In genomic region chr9:59144256-59144800, GRCm38 (mm10) we compare ENCODE assay signal across 20 mouse cellular contexts.
A peak's percentile ranks its signal among the peaks of the same experiment; 100 is the strongest.
DNase-seq lines count a peak whose midpoint lies in the region; ATAC-seq and TF ChIP-seq lines count a peak whose summit lies in the region.
"Had no signal": no experiment of that assay in that cellular context is flagged by ENCODE, and none has a peak within 500 bp of the region (broad histone marks: within the 10 kb centered on the region; RNA-seq: fewer than 3 reads in every experiment).

No protein-coding gene starts in this region.

- no peaks in the 10 kb centered on the region for H3K9me3 ChIP-seq in hindbrain, postnatal 0 days (ENCODE audit: low read length)
- H3K9me3 ChIP-seq in hindbrain, embryonic 13.5 days = no peaks in the 10 kb centered on the region
- H3K9me3 ChIP-seq: forebrain, embryonic 10.5 days; forebrain, embryonic 13.5 days; hindbrain, embryonic 10.5 days had no signal

- TF ChIP-seq CTCF in hindbrain, postnatal 0 days (IDR thresholded peaks at IDR 0.05; ENCODE audit: low read depth) = no peak
- no peak for TF ChIP-seq CTCF in brain, embryonic 14.5 days (IDR thresholded peaks at IDR 0.05; ENCODE audit: borderline replicate concordance, extremely low read depth, insufficient read depth, insufficient read length)

- ATAC-seq in hindbrain, postnatal 0 days = no peak
- ATAC-seq in hindbrain, embryonic 13.5 days (ENCODE audit: low FRiP score) = no peak
- ATAC-seq: activated CD4-positive, CD25-positive, alpha-beta regulatory T cell, adult 4 months; forebrain, embryonic 13.5 days; forebrain, embryonic 16.5 days had no signal

- H3K27ac ChIP-seq in hindbrain, postnatal 0 days = no peak overlapping the region
- H3K27ac ChIP-seq in hindbrain, embryonic 13.5 days = no peak overlapping the region
- H3K27ac ChIP-seq: forebrain, embryonic 10.5 days; forebrain, embryonic 13.5 days; hindbrain, embryonic 10.5 days; hindbrain, embryonic 14.5 days had no signal

- no peaks in the 10 kb centered on the region for H3K27me3 ChIP-seq in hindbrain, postnatal 0 days (ENCODE audit: insufficient read depth, low read length)
- H3K27me3 ChIP-seq in hindbrain, embryonic 13.5 days = no peaks in the 10 kb centered on the region
- H3K27me3 ChIP-seq: forebrain, embryonic 13.5 days had no signal

- H3K4me3 ChIP-seq in hindbrain, postnatal 0 days (ENCODE audit: low read length) = no peak overlapping the region
- no peak overlapping the region for H3K4me3 ChIP-seq in hindbrain, embryonic 13.5 days
- H3K4me3 ChIP-seq: forebrain, embryonic 10.5 days; forebrain, embryonic 13.5 days; hindbrain, embryonic 10.5 days had no signal

- 0 out of 2 replicates have a peak, but pooled peaks cover 6% of the 10 kb centered on the region for H3K4me1 ChIP-seq in hindbrain, postnatal 0 days (ENCODE audit: insufficient read depth, low read length)
- H3K4me1 ChIP-seq in hindbrain, embryonic 13.5 days (replicated peaks) = no peaks in the 10 kb centered on the region
- H3K4me1 ChIP-seq: forebrain, embryonic 10.5 days; forebrain, embryonic 13.5 days had no signal

- TF ChIP-seq POLR2A in brain, embryonic 14.5 days (IDR thresholded peaks at IDR 0.05; ENCODE audit: borderline replicate concordance, extremely low read depth, insufficient read depth, insufficient read length, poor library complexity, severe bottlenecking) = no peak

- no peaks in the 10 kb centered on the region for H3K36me3 ChIP-seq in hindbrain, postnatal 0 days (ENCODE audit: insufficient read depth, low read length)
- no peaks in the 10 kb centered on the region for H3K36me3 ChIP-seq in hindbrain, embryonic 13.5 days
- H3K36me3 ChIP-seq: forebrain, embryonic 10.5 days; hindbrain, embryonic 10.5 days had no signal

- H3K9ac ChIP-seq in hindbrain, postnatal 0 days (replicated peaks; ENCODE audit: low read length) = no peak overlapping the region
- no peak overlapping the region for H3K9ac ChIP-seq in hindbrain, embryonic 13.5 days
- H3K9ac ChIP-seq: forebrain, embryonic 13.5 days; hindbrain, embryonic 14.5 days had no signal

- DNase-seq in cerebellum, postnatal 10 days = peak; percentile 62 to 78
- DNase-seq in cerebellum, adult 11 months = no peak
- DNase-seq in hindbrain, postnatal 0 days (ENCODE audit: low spot score) = peak; percentile 62
- peak; percentile 20 for DNase-seq in brain, embryonic 14.5 days (ENCODE audit: low read depth)
- DNase-seq in adipocyte (ENCODE audit: low spot score) = no peak
- DNase-seq: adrenal gland, postnatal 10 days; adrenal gland, postnatal 36 days; cerebellum, adult 18-20 months; cerebellum, adult 9-11 months; gastrocnemius, postnatal 10 days; gastrocnemius, postnatal 36 days; heart, postnatal 36 days had no signal

- 51% methylated on average over 3 of the region's 3 CpGs for WGBS in hindbrain, postnatal 0 days
- WGBS in hindbrain, embryonic 13.5 days = 80% methylated on average over 3 of the region's 3 CpGs

- H3K4me2 ChIP-seq in hindbrain, postnatal 0 days (ENCODE audit: low read depth, low read length) = no peak overlapping the region
- H3K4me2 ChIP-seq in hindbrain, embryonic 13.5 days = no peak overlapping the region
- H3K4me2 ChIP-seq: forebrain, embryonic 13.5 days; heart, embryonic 11.5 days; hindbrain, embryonic 14.5 days had no signal

Comparison
In these comparisons a context has a peak if more than half of its experiments do, and no peak if none do; other contexts are left out.
1. DNase-seq: peak in cerebellum, postnatal 10 days (2 of 2), hindbrain, postnatal 0 days (single experiment) and brain, embryonic 14.5 days (single experiment); none in cerebellum, adult 11 months (single experiment) and adipocyte (single experiment).